Mouse (Mus musculus): ENCODE measurements around the gene Hdlbp. TPM values are rescaled to one million over a fixed set of nuclear protein-coding genes. Genes with fewer than 3 reads are reported as not detected.
A peak's percentile ranks its signal among the peaks of the same experiment; 100 is the strongest.

Gene Hdlbp
- polyA plus RNA-seq, 1 experiment: 24.3 TPM

- TF ChIP-seq CTCF (IDR thresholded peaks at IDR 0.05; ENCODE audit: extremely low read depth, insufficient read depth, insufficient read length, insufficient replicate concordance) (no peak), POLR2A (IDR thresholded peaks at IDR 0.05; ENCODE audit: low read depth, low read length) (no peak)
- H3K27me3 ChIP-seq (ENCODE audit: control insufficient read depth, insufficient read depth, low read length): no peaks in the 10 kb centered on the region
- DNase-seq (ENCODE audit: low read depth in 1 of 2, low spot score in 2 of 2): no peak
- peak overlapping the region; percentile 83 for H3K27ac ChIP-seq (ENCODE audit: insufficient read depth, low read length)
- 10% methylated on average over 3 of the region's 3 CpGs for WGBS
- peak overlapping the region; percentile 87 for H3K4me3 ChIP-seq (ENCODE audit: extremely low read depth, insufficient read depth, insufficient read length)
- H3K36me3 ChIP-seq (ENCODE audit: control insufficient read depth, insufficient read depth, low read length): peaks cover 2% of the 10 kb centered on the region; the same call in 1 of the 2 replicates
- H3K4me1 ChIP-seq (ENCODE audit: control insufficient read depth, insufficient read depth, insufficient read length): 0 out of 2 replicates have a peak, but pooled peaks cover 2% of the 10 kb centered on the region
Measured at GRCm38 (mm10) chr1:93445822-93446162, 32.8 kb downstream of the Hdlbp start.

GRCm38 (mm10) chr1:93445111-93445821 is 33.3 kb downstream of the Hdlbp start:
- no peaks in the 10 kb centered on the region for H3K27me3 ChIP-seq (ENCODE audit: control insufficient read depth, insufficient read depth, low read length)

GRCm38 (mm10) chr1:93444405-93445110 is 34.1 kb downstream of the Hdlbp start:
- WGBS: 2% methylated on average over 18 of the region's 18 CpGs
- TF ChIP-seq CTCF (IDR thresholded peaks at IDR 0.05; ENCODE audit: extremely low read depth, insufficient read depth, insufficient read length, insufficient replicate concordance): no peak
- TF ChIP-seq POLR2A (IDR thresholded peaks at IDR 0.05; ENCODE audit: low read depth, low read length): no peak
- peak overlapping the region; percentile 83 for H3K27ac ChIP-seq (ENCODE audit: insufficient read depth, low read length)
- peak in 1 of 2 experiments; percentile 59 for DNase-seq (ENCODE audit: low read depth in 1 of 2, low spot score in 2 of 2)
- no peaks in the 10 kb centered on the region for H3K27me3 ChIP-seq (ENCODE audit: control insufficient read depth, insufficient read depth, low read length)
- 0 out of 2 replicates have a peak, but pooled peaks cover 2% of the 10 kb centered on the region for H3K4me1 ChIP-seq (ENCODE audit: control insufficient read depth, insufficient read depth, insufficient read length)
- H3K4me3 ChIP-seq (ENCODE audit: extremely low read depth, insufficient read depth, insufficient read length): peak overlapping the region; percentile 87
- peaks cover 7% of the 10 kb centered on the region for H3K36me3 ChIP-seq (ENCODE audit: control insufficient read depth, insufficient read depth, low read length)

More at GRCm38 (mm10) chr1:93445111-93445821, 33.3 kb downstream of the Hdlbp start:
- peak in 1 of 2 experiments; percentile 62 for DNase-seq (ENCODE audit: low read depth in 1 of 2, low spot score in 2 of 2)
- Histone ChIP-seq H3K27ac (ENCODE audit: insufficient read depth, low read length) (peak overlapping the region; percentile 83), H3K36me3 (ENCODE audit: control insufficient read depth, insufficient read depth, low read length) (peaks cover 5% of the 10 kb centered on the region; the same call in 1 of the 2 replicates), H3K4me1 (ENCODE audit: control insufficient read depth, insufficient read depth, insufficient read length) (0 out of 2 replicates have a peak, but pooled peaks cover 2% of the 10 kb centered on the region), H3K4me3 (ENCODE audit: extremely low read depth, insufficient read depth, insufficient read length) (peak overlapping the region; percentile 87)
- TF ChIP-seq CTCF (IDR thresholded peaks at IDR 0.05; ENCODE audit: extremely low read depth, insufficient read depth, insufficient read length, insufficient replicate concordance) (no peak), POLR2A (IDR thresholded peaks at IDR 0.05; ENCODE audit: low read depth, low read length) (peak; percentile 70; the same call in 1 of the 2 replicates)
- under 1% methylated on average over 68 of the region's 84 CpGs for WGBS

- H3K4me1 ChIP-seq (ENCODE audit: control insufficient read depth, insufficient read depth, insufficient read length): 0 out of 2 replicates have a peak, but pooled peaks cover 2% of the 10 kb centered on the region
- DNase-seq (ENCODE audit: low read depth in 1 of 2, low spot score in 2 of 2): no peak
- 98% methylated on average over 1 of the region's 1 CpGs for WGBS
Measured at GRCm38 (mm10) chr1:93439321-93439720, 39.3 kb downstream of the Hdlbp start.

GRCm38 (mm10) chr1:93432087-93432486 is 46.5 kb downstream of the Hdlbp start:
- no peaks in the 10 kb centered on the region for H3K27me3 ChIP-seq (ENCODE audit: control insufficient read depth, insufficient read depth, low read length)
- H3K4me3 ChIP-seq (ENCODE audit: extremely low read depth, insufficient read depth, insufficient read length): no peak overlapping the region
- DNase-seq (ENCODE audit: low read depth in 1 of 2, low spot score in 2 of 2): no peak
- TF ChIP-seq POLR2A (IDR thresholded peaks at IDR 0.05; ENCODE audit: low read depth, low read length): no peak
- TF ChIP-seq CTCF (IDR thresholded peaks at IDR 0.05; ENCODE audit: extremely low read depth, insufficient read depth, insufficient read length, insufficient replicate concordance): no peak
- WGBS: 90% methylated on average over 6 of the region's 6 CpGs
- H3K27ac ChIP-seq (ENCODE audit: insufficient read depth, low read length): no peak overlapping the region
- H3K36me3 ChIP-seq (ENCODE audit: control insufficient read depth, insufficient read depth, low read length): peaks cover 30% of the 10 kb centered on the region
- H3K4me1 ChIP-seq (ENCODE audit: control insufficient read depth, insufficient read depth, insufficient read length): no peaks in the 10 kb centered on the region

More at GRCm38 (mm10) chr1:93439321-93439720, 39.3 kb downstream of the Hdlbp start:
- Histone ChIP-seq H3K27ac (ENCODE audit: insufficient read depth, low read length) (no peak overlapping the region), H3K4me3 (ENCODE audit: extremely low read depth, insufficient read depth, insufficient read length) (no peak overlapping the region), H3K27me3 (ENCODE audit: control insufficient read depth, insufficient read depth, low read length) (no peaks in the 10 kb centered on the region), H3K36me3 (ENCODE audit: control insufficient read depth, insufficient read depth, low read length) (peaks cover 22% of the 10 kb centered on the region)
- no peak for TF ChIP-seq CTCF (IDR thresholded peaks at IDR 0.05; ENCODE audit: extremely low read depth, insufficient read depth, insufficient read length, insufficient replicate concordance)
- no peak for TF ChIP-seq POLR2A (IDR thresholded peaks at IDR 0.05; ENCODE audit: low read depth, low read length)

GRCm38 (mm10) chr1:93403403-93403802 is 75.2 kb downstream of the Hdlbp start:
- Histone ChIP-seq H3K4me3 (ENCODE audit: extremely low read depth, insufficient read depth, insufficient read length) (no peak overlapping the region), H3K36me3 (ENCODE audit: control insufficient read depth, insufficient read depth, low read length) (peaks cover 15% of the 10 kb centered on the region), H3K4me1 (ENCODE audit: control insufficient read depth, insufficient read depth, insufficient read length) (peaks cover 7% of the 10 kb centered on the region; the same call in 1 of the 2 replicates), H3K27me3 (ENCODE audit: control insufficient read depth, insufficient read depth, low read length) (no peaks in the 10 kb centered on the region), H3K27ac (ENCODE audit: insufficient read depth, low read length) (no peak overlapping the region)
- TF ChIP-seq POLR2A (IDR thresholded peaks at IDR 0.05; ENCODE audit: low read depth, low read length) (no peak), CTCF (IDR thresholded peaks at IDR 0.05; ENCODE audit: extremely low read depth, insufficient read depth, insufficient read length, insufficient replicate concordance) (no peak)
- no peak for DNase-seq (ENCODE audit: low read depth in 1 of 2, low spot score in 2 of 2)
- WGBS: 57% methylated on average over 4 of the region's 4 CpGs

Data from spleen, adult 2 months (tissue).